Mouse (Mus musculus) frontal cortex, postnatal 10 days (tissue): ENCODE measurements around the gene Cox5a.

Experiments
- DNase-seq, 2 experiments: peaks; one replicate each; pipeline ENCODE4 v3.0.0; 2022; ENCODE audit warnings: low spot score in 2 of 2, mixed read lengths in 1 of 2

Gene Cox5a

GRCm38 (mm10) chr9:57521056-57521911 is at the start of gene Cox5a:
Gene Cox5a, plus strand, starts transcription at chr9:57521274.
- peak; percentile 87 to 92 for DNase-seq

- DNase-seq = peak; percentile 70 to 83
These were observed 35.3 kb upstream of the Cox5a start for GRCm38 (mm10) chr9:57485774-57486173.

- DNase-seq = no peak
These were observed 33.3 kb upstream of the Cox5a start for GRCm38 (mm10) chr9:57487807-57488206.

GRCm38 (mm10) chr9:57493532-57493931 is 27.5 kb upstream of the Cox5a start:
- no peak for DNase-seq

GRCm38 (mm10) chr9:57494970-57495369 is 26.1 kb upstream of the Cox5a start:
- DNase-seq = no peak

GRCm38 (mm10) chr9:57497236-57497635 is 23.8 kb upstream of the Cox5a start:
- no peak for DNase-seq

- DNase-seq = no peak
These were observed 22.5 kb upstream of the Cox5a start for GRCm38 (mm10) chr9:57498536-57498935.

- no peak for DNase-seq
These were observed 19.6 kb upstream of the Cox5a start for GRCm38 (mm10) chr9:57501452-57501851.

GRCm38 (mm10) chr9:57501861-57502260 is 19.2 kb upstream of the Cox5a start:
- DNase-seq = peak; percentile 54 to 60

- DNase-seq = no peak
These were observed 18.0 kb upstream of the Cox5a start for GRCm38 (mm10) chr9:57502911-57503621.

- peak in 1 of 2 experiments; percentile 58 for DNase-seq
These were observed 17.3 kb upstream of the Cox5a start, which contains the start of gene Rpp25 for GRCm38 (mm10) chr9:57503622-57504380. Gene Rpp25, plus strand, starts transcription at chr9:57504026.

GRCm38 (mm10) chr9:57504381-57504700 is 16.7 kb upstream of the Cox5a start:
- DNase-seq = peak in 1 of 2 experiments; percentile 67

- DNase-seq = no peak
These were observed 16.2 kb upstream of the Cox5a start for GRCm38 (mm10) chr9:57504891-57505290.

- DNase-seq = peak; percentile 54 to 66
These were observed 15.4 kb upstream of the Cox5a start for GRCm38 (mm10) chr9:57505700-57506099.

- DNase-seq = no peak
These were observed 10.5 kb upstream of the Cox5a start for GRCm38 (mm10) chr9:57510577-57510976.

- DNase-seq = peak in 1 of 2 experiments; percentile 59
These were observed 4.0 kb upstream of the Cox5a start for GRCm38 (mm10) chr9:57517113-57517512.

- DNase-seq = no peak
These were observed 559 bp upstream of the Cox5a start for GRCm38 (mm10) chr9:57520375-57521055.

- no peak for DNase-seq
These were observed 1.2 kb downstream of the Cox5a start for GRCm38 (mm10) chr9:57522114-57522860.

GRCm38 (mm10) chr9:57522861-57523246 is 1.8 kb downstream of the Cox5a start:
- DNase-seq = no peak

- no peak for DNase-seq
These were observed 2.7 kb downstream of the Cox5a start for GRCm38 (mm10) chr9:57523754-57524153.

- DNase-seq = no peak
These were observed 3.4 kb downstream of the Cox5a start for GRCm38 (mm10) chr9:57524439-57524838.
